Mouse (Mus musculus) bone marrow macrophage, adult 2 months (primary cell): ENCODE data around the gene Muc20.

Experiments
- CTCF ChIP-seq: IDR thresholded peaks from 2 replicates; pipeline ENCODE4 v1.5.1; 2012; ENCODE audit warnings: low read depth, mild to moderate bottlenecking, low read length, moderate library complexity
- POLR2A ChIP-seq: IDR thresholded peaks from 2 replicates; pipeline ENCODE4 v1.6.1; 2012; ENCODE audit warnings: mild to moderate bottlenecking, low read depth, low read length, borderline replicate concordance

GRCm38 (mm10) chr16:32822450-32822827 lies 25.2 kb upstream of the Muc20 start:
- TF ChIP-seq POLR2A (no peak), CTCF (no peak)
